Mouse (Mus musculus) erythroblast, adult 5-6 weeks (primary cell): Measurements from ENCODE around the gene Acox1. TPM values are rescaled to one million over a fixed set of nuclear protein-coding genes. Genes with fewer than 3 reads are reported as not detected.

ENCODE experiments used
- ATAC-seq: replicated peaks from 2 replicates; pipeline ENCODE4 v1.8.0; 2016; ENCODE audit warnings: moderate number of reproducible peaks, mild to moderate bottlenecking, moderate TSS enrichment, inconsistent platforms; ENCODE audit not compliant: poor library complexity, low FRiP score, severe bottlenecking
- total RNA-seq, 2 experiments: library from RNA; stranded (forward) in 1 of 2; stranded (reverse) in 1 of 2; fragments of 150-400 nt in 1 of 2; fragments of 200-764, 138-1000 nt in 1 of 2; gene quantifications; 2 replicates each; pipeline versions ENCODE4 v1.2.3 to v1.2.4; 2015 to 2017; ENCODE audit warnings: low replicate concordance in 2 of 2

Acox1 gene
- total RNA-seq, 2 experiments from 2014 or later = 8.3 to 11.3 TPM

DNA sequence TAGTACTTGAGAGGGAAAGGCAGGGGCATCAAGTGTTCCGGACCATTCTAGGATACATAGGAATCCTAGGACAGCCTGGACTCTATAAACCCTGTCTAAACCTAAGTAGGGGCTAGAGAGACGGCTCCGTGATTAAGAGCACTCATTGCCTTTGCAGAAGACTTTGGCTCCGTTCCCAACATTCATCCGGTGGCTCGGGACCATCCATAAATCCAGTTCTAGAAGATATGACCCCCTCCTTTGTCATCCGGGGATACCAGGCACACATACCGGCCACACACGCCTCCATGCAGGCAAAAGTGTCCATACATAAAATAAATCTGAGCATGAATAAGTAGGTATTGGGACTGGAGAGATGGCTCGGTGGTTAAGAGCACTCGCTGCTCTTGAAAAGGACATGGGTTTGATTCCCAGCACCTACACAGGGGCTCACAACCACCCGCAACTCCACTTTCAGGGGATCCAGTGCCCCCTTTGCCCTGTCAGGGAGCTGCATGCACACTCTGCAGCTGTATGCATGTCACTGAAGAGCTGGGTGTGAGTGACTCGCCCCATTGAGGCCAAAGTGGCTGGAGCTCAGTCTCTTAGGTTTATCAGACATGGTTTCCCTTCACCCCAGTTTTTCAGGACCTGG lies 15.1 kb upstream of the Acox1 start:
- no peak for ATAC-seq

DNA sequence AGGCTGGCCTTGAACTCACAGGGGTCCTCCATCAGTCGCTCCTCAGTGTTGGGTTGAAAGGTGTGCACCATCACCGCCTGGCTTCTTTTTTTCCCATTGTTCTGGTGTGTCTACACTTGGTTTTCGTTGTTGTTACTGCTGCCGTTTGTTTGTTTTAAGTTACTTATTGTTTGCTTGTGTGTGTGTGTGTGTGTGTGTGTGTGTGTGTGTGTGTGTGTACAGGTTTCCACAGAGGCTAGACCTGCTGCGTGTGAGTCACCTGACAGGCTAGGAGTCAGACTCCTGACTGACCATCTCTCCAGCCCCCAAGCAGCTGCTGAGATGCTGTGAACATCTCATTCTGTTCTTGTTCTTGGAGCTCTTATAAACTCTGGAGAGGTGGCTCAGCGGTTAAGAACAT lies 14.0 kb upstream of the Acox1 start:
- no peak for ATAC-seq

DNA sequence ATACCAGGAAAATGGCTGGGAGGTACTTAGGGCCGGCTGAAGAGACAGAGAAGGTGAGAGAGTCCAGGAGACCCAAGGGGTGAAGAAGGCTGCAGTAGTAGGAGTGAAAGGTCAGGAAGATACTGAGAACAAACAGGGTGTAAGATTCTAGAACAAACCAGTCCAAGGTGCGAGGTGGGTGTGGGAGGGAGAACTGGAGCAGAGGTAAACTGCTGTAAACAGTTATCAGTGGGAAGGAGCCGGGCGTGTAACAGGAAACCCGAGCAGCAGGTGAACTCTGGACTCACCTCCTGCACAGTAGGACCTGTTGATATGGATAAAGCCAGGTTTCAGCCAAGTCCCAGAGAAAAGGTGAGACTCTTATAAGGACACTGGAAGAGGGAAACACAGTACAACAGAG lies 11.9 kb upstream of the Acox1 start:
- ATAC-seq = no peak

DNA sequence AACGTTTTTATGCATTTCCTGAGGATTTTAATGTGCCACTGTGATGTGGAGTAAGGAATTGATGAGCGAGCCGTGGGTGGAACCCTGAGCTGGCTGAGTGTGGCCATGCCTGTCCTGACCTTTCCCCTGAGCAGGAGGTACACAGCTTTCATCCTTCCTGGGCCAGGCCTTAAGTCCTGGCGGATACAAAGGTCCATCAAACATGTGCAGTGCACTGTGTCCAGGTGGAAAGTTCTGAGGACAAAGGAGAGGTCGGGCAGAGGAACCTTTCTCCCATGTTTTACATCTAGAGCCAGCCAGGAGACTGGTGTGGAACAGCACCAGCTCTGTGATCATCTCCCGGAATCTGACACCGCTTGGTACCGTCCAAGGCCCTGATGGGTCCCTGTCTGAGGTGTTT lies 10.4 kb upstream of the Acox1 start:
- 0 out of 2 replicates have a peak, but pooled peaks have one; percentile 17 for ATAC-seq

DNA sequence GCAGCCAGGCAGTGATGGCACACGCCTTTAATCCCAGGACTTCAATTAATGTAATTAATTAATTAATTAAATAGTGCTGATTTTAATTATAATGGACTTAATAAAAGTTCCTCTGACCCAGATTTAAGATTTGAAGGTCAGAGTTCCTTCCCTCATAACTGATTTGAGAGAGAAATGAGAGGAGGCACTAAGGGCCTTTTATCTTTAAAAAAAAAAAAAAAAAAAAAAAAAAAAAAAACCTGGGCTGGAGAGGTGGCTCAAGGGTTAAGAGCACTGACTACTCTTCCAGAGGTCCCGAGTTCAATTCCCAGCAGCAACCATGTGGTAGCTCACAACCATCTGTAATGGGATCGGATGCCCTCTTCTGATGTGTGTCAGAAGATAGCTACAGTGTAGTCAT lies 9.8 kb upstream of the Acox1 start:
- ATAC-seq = no peak

DNA sequence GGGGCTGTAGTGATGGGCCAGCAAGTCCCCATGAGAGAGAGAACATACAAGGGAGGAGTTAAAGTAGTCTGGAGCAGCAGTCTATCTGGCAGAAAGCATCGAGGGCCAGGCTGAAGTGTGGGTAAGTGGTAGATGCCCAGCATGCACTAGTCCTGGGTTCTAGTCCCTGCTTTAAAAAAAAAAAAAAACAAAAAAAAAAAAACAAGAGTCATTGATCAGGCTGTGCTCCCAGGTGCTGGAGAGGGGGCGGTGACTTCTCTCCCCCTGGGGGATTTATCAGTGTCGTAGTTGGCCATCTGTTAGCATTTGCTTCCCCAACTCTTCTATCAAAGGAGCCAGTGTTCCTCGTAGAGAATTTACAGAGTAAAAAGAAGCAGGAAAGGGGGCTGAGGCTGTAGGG lies 7.8 kb upstream of the Acox1 start:
- no peak for ATAC-seq

DNA sequence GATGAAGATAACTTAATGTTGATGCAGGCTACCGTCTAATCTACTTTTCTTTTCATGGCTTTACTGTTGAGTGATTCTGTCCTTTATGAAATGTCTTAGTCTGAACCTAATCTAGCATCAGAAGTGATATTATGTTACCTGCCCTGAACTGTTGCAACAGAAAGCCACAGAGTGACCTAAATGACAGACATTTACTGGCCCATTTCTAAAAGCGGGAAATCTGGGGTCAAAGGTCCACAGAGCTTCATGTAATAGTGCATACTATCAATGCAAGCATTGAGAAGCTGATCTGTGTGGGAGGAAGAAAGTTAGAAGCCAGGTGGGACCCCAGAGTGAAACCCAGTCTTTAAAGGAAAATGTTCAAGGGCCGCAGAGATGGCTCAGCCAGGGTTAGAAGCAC lies 4.3 kb upstream of the Acox1 start:
- ATAC-seq = no peak

DNA sequence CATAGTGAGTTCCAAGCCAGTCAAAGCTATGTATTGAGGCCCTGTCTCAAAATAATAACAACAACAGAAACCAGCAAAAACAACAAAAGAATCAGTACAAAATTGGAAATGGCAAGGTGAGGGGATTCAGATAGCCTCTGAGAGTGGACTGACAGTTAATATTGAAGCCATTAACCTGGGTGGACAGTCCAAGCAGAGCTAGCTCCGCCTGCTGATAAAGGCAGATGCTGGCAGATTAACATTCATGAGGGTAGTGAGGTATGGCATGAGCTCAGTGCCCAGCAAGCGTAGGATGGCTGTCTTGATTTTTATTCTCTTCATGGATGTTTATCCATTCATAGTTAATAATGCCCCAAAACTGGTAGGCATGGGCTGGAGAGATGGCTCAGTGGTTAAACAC lies 2.3 kb upstream of the Acox1 start:
- no peak for ATAC-seq

DNA sequence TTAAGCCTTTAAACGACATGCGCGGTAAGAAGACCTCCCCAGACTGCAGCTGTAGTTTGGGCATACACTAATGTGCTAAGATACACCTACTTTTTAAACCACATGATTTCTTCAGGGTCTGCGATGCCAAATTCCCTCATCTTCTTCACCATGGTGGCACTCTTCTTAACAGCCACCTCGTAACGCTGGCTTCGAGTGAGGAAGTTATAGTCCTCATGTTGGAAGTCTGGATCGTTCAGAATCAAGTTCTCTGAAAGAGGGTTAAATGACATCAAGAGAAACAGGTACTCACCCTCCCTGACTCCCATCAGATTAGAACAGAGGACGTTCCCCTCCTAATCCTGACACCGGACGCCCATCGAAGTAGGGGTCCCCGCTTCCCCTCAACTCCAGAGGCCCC lies 713 bp downstream of the Acox1 start:
- ATAC-seq = peak; percentile 28

DNA sequence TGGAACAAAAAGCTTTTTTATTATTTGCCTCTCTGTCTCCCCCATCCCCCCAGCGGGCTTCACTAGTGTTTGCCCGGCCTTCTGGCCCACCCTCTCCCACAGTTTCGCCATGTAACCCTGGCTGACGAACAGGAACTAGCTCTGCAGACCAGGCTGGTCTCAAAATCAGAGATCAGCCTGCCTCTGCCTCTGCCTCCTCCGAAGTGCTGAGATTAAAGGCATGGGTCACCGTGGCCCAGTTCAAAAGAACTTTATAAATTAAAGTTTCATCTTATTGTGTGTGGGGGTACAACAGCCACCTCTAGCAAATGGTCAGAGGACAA lies 1.3 kb downstream of the Acox1 start:
- no peak for ATAC-seq

DNA sequence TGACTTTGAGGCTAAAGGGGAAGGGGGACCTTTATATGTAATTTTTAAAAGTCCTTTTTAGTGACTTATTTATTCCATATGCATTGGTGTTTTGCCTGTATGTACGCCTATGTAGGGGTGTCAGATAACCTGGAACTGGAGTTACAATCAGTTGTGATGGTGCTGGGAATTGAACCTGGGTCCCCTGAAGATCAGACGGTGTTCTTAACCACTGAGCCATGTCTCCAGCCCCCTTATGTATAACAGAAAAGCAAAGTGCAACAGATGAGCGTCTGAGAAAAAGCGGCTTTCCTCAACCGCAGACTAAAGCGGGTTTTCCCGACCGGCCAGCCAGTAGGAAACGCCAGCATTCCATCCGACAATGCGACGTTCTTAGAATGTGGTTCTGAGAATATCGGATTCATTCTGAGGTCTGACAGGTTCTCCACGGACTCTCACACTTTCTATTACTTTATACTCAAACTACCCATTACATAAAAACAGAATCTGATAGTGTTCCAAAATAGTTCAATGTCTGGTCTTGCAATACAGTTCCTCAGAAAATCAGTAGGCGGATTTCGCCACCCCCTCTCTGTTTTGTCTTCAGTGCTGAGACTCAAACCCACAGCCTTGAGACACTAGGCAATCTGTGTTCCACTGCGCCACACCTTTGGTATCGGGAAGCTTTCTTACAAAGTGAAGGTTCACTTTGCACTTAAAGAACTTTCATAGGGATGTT lies 1.8 kb downstream of the Acox1 start:
- ATAC-seq = no peak

DNA sequence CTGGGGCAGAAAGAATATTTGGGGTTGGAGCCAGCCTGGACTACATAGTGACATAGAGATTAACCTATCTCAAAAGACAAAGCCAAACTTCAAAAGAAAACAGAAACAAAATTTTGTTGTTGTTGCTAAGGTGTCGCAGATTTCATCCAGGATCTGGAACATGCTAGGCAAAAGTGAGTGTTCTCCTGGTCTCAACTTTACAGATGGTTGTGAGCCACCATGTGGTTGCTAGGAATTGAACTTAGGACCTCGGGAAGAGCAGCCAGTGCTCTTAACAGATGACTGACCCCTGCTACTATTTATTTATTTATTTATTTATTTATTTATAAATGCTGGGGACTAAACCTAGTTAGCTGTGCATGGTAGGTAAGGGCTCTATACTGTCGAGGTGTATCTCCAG lies 2.5 kb downstream of the Acox1 start:
- ATAC-seq = no peak

DNA sequence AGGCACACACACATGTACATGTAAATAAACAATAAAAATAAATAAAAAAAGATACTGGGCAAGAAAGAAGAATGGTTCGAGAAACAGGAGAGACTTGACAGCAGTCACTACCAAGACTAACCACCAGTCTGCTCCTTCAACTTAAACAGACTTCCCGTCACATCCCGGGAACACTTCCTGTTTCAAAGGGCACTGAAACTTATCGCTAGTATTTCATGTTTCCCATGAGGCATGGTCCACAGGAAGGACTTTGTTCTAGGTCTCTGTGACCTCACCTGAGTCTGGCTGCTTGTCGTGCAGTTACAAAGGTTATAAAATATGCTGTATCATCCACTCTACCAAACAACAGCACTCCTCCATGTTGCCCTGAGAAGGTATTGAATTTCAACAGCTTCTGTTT lies 3.6 kb downstream of the Acox1 start:
- no peak for ATAC-seq

DNA sequence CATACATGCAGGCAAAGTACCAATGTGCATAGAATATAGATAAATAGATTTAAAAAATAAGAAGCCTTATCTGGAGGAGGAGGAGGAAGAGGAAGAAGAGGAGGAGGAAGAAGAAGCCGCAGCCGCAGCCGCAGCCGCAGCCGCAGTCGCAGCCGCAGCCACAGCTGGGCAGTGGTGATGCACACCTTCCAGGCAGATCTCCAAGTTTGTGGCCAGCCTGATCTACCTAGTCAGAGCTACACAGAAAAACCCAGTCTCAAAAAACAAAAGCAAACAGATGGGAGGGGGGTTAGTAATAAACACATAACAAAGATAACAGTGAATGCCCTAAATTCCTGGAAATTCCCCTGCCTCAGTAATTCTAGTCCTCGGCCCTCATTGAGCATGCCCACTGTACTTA lies 4.2 kb downstream of the Acox1 start:
- ATAC-seq = no peak

DNA sequence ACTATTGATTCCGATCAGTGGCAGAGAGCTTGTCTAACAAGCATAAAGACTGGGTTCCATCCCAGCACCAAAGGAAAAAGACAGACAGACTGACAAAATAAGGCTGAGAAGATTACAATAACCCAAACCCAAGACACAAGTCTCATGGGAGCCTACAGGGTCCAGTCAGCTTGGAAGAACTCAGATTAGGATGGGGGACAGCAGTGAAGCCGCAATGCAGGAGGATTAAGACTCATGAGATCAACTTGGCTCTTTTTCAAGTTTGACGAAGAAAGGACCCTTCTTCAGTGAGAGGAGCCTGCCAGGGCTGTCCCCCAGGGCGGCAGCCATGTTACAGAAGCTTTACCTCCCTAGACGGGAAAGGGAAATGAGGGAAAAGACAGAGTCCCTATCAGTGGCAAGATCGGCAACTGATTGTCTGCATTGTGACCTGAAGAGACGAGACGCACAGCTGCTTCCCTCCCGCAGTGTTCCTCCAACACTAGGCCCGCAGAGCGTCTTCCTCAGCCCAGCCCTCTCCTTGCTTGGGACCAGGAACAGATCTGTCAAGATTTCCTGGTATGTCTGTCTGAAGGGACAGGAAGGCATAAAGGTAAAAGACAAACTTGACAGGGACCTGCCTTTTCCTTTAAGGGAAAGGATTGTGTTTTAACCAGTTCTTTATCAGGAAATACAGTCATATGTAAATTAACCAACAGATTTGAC lies 11.5 kb downstream of the Acox1 start:
- no peak for ATAC-seq

DNA sequence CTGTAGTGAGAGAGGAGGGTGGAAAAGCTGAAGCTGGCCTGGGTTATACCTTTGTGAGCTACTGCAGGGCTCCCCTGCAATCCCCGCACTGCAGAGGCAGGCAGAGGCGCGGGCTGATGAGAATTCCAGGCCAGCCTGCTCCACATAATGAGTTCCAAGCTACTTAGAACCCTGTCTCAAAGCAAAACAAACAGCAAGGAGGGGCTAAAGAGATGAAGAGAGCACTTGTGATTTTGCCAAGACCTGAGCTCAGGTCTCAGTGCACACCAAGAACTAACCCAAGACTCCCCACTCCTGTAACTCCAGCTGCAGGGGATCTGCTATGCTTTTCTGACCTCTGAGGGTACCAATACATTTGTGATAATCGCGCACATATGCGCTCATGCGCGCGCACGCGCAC lies 12.5 kb downstream of the Acox1 start:
- ATAC-seq = no peak

DNA sequence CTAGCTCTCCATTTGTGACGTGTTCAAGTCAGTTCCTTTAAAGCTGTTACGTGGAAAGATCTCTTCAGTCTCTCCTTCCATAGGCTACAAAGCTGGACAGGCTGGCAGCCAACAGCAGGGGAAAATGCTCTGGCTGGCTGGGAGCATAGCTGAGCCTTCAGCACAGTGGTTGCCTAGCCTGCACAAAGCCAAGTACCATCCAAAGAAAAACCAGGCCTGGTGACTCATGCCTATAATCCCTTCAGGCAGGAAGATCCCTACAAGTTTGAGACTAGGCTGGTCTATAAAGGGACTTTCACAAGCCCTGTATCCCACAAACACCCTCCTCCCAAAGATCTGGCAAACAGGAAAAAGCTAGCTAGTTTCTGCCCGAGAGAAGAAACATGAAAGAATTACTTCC lies 13.0 kb downstream of the Acox1 start:
- ATAC-seq = no peak

DNA sequence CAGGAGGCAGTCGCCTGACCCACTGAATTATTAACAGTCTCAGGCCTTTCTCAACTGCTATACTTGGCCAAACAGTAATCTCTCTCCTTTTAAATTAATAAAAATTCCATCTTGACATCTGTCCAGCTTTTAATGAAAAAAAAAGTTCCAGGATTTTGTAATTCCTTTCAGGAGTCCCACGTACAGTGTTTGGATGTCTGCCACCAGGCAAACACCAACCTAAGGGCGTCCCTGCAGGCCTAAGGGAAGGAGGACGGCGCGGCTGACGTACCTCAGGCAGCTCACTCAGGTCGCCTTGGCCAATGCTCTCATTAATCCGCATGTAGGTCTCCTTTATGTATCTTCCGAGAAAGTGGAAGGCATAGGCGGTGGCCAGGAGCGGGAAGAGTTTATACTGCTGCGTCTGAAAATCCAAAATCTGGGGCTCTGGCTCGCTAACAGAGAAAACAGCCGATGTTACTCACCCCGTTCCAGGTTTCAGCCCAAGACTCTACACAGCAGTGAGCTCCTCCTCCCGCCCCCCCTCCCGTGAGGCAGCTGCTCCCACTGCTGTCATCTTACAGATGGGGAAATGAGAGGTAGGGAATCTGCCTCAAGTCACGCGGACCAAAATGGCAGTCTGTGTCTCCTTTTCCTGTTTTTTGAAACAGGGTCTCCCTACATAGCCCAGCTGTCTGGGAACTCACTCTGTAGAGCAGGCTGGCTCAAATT lies 20.3 kb downstream of the Acox1 start:
- ATAC-seq = no peak

DNA sequence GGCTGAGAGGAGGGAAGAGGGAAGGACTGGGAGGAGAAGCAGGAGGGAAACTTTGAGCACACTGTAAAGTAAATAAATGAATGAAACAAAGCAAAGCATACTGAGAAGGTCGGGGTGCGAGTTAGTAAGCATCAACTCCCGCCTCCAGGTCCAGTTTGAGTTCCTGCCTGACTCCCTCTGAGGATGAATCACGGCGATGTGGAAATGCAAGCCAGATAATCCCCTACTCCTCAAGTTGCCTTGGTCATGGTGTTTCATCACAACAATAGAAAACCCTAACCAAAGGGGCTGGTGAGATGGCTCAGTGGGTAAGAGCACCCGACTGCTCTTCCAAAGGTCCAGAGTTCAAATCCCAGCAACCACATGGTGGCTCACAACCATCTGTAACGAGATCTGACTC lies 22.8 kb downstream of the Acox1 start:
- ATAC-seq = no peak

DNA sequence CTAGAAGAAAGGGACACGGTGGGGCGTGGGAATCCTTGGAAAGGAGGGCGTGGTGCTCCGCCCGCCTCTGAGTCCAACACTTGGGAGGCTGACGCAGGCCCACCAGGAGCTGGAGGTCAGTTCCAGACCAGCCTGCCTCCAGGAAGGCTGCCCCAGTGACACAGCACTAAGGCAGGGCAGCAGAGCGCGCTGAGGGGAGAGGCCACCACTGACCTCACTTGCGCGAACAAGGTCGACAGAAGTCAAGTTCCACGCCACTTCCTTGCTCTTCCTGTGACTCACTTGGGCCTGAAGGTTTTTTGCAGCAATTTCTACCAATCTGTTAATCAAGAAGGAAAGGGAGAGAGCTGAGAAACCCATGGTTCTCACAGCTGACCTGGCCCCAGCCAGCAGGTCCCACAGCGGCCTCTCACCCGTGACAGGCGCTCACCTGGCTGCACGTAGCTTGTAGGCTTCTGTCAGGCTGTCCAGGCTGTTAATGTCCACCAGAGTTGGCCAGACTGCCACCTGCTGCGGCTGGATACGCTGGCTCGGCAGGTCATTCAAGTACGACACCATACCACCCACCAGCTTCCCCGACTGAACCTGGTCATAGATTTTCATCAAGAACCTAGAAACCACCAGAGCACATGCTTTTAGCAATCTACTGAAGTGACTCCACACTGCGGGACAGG lies 23.9 kb downstream of the Acox1 start:
- no peak for ATAC-seq
